Mouse (Mus musculus) MEL (cell line): ENCODE measurements at regions not wholly inside any gene's neighbourhood (a gene's known extent, or its start where the extent isn't known, plus 50 kb on each side); places are given as distances from the start of the nearest gene placed in this dataset.

Experiments used
- DNase-seq: peaks from one replicate; pipeline ENCODE4 v3.0.0; 2011; ENCODE audit warnings: low read depth, low spot score
- H3K27ac ChIP-seq: 2 replicates; pipeline ENCODE4 v1.5.1; 2012; ENCODE audit warnings: low read depth, mild to moderate bottlenecking, control low read depth, low read length, moderate library complexity; ENCODE audit not compliant: control insufficient read depth
- H3K27me3 ChIP-seq, 2 experiments: fragments of 150-350 bp in 1 of 2; sonication (generic) in 1 of 2; 2 replicates each; pipeline ENCODE4 v1.6.1; 2012; ENCODE audit warnings: low read length in 2 of 2, mild to moderate bottlenecking in 2 of 2, improper control_type of control experiment in 1 of 2, moderate library complexity in 1 of 2; ENCODE audit not compliant: insufficient read depth in 2 of 2, control insufficient read depth in 1 of 2
- H3K36me3 ChIP-seq, 2 experiments: 2 replicates each; pipeline ENCODE4 v1.6.1; 2012 to 2014; ENCODE audit warnings: low read length in 2 of 2, improper control_type of control experiment in 1 of 2, inconsistent platforms in 1 of 2, mild to moderate bottlenecking in 1 of 2; ENCODE audit not compliant: insufficient read depth in 2 of 2, control insufficient read depth in 1 of 2
- H3K4me1 ChIP-seq, 2 experiments: fragments of 150-350 bp in 1 of 2; sonication (generic) in 1 of 2; 2 replicates each; pipeline ENCODE4 v1.6.1; 2012; ENCODE audit warnings: low read length in 2 of 2, improper control_type of control experiment in 1 of 2, mild to moderate bottlenecking in 1 of 2; ENCODE audit not compliant: insufficient read depth in 2 of 2, control insufficient read depth in 1 of 2
- H3K4me3 ChIP-seq, 2 experiments: fragments of 150-350 bp in 1 of 2; sonication (generic) in 1 of 2; 2 replicates each; pipeline ENCODE4 v1.5.1; 2012; ENCODE audit warnings: low read depth in 2 of 2, low read length in 2 of 2, mild to moderate bottlenecking in 2 of 2, moderate library complexity in 2 of 2, control low read depth in 1 of 2, improper control_type of control experiment in 1 of 2; ENCODE audit not compliant: control insufficient read depth in 1 of 2, insufficient read depth in 1 of 2
- H3K79me2 ChIP-seq: 2 replicates; pipeline ENCODE4 v1.6.1; 2012; ENCODE audit warnings: mild to moderate bottlenecking, low read length, moderate library complexity; ENCODE audit not compliant: control insufficient read depth, poor library complexity, insufficient read depth
- H3K9ac ChIP-seq: 2 replicates; pipeline ENCODE4 v1.6.1; 2012; ENCODE audit warnings: low read depth, mild to moderate bottlenecking, control low read depth, low read length, moderate library complexity; ENCODE audit not compliant: control insufficient read depth, poor library complexity, severe bottlenecking
- H3K9me3 ChIP-seq: fragments of 150-350 bp; sonication (generic); replicated peaks from 2 replicates; pipeline ENCODE4 v1.6.1; 2012; ENCODE audit warnings: mild to moderate bottlenecking, low read length, improper control_type of control experiment, moderate library complexity; ENCODE audit not compliant: insufficient read depth
- BHLHE40 ChIP-seq: IDR thresholded peaks from 2 replicates; pipeline ENCODE4 v1.6.1; 2012; ENCODE audit warnings: low read depth, mild to moderate bottlenecking, inconsistent platforms, low read length, improper control_type of control experiment, borderline replicate concordance
- CHD2 ChIP-seq: IDR thresholded peaks from 2 replicates; pipeline ENCODE4 v1.6.1; 2011; ENCODE audit warnings: low read length, improper control_type of control experiment
- ELF1 ChIP-seq: IDR thresholded peaks from 2 replicates; pipeline ENCODE4 v1.6.1; 2014; ENCODE audit warnings: low read depth, mild to moderate bottlenecking, inconsistent platforms, low read length, improper control_type of control experiment, moderate library complexity
- GATA1 ChIP-seq: IDR thresholded peaks from 2 replicates; pipeline ENCODE4 v1.6.1; 2011; ENCODE audit warnings: low read depth, low read length, improper control_type of control experiment
- HCFC1 ChIP-seq: IDR thresholded peaks from 2 replicates; pipeline ENCODE4 v1.6.1; 2012; ENCODE audit warnings: low read depth, mild to moderate bottlenecking, inconsistent platforms, low read length, improper control_type of control experiment, moderate library complexity
- KAT2A ChIP-seq: conservative IDR thresholded peaks from 2 replicates; pipeline ENCODE4 v1.6.1; 2012; ENCODE audit warnings: low read depth, low read length, improper control_type of control experiment, inconsistent platforms
- MAX ChIP-seq: IDR thresholded peaks from 2 replicates; pipeline ENCODE4 v1.6.1; 2011; ENCODE audit warnings: low read length, improper control_type of control experiment
- MEF2A ChIP-seq: IDR thresholded peaks from 2 replicates; pipeline ENCODE4 v1.6.1; 2014; ENCODE audit warnings: low read depth, mild to moderate bottlenecking, inconsistent platforms, low read length, improper control_type of control experiment; ENCODE audit not compliant: poor library complexity, insufficient replicate concordance, severe bottlenecking; ENCODE audit errors: extremely low read depth
- MXI1 ChIP-seq: IDR thresholded peaks from 2 replicates; pipeline ENCODE4 v1.6.1; 2011; ENCODE audit warnings: mild to moderate bottlenecking, low read depth, low read length, improper control_type of control experiment
- MYC ChIP-seq: IDR thresholded peaks from 2 replicates; pipeline ENCODE4 v1.6.1; 2011; ENCODE audit warnings: low read depth, mild to moderate bottlenecking, low read length, improper control_type of control experiment, moderate library complexity
- NRF1 ChIP-seq: IDR thresholded peaks from 2 replicates; pipeline ENCODE4 v1.6.1; 2014; ENCODE audit warnings: low read depth, mild to moderate bottlenecking, inconsistent platforms, low read length, improper control_type of control experiment, moderate library complexity; ENCODE audit not compliant: poor library complexity, insufficient read depth, severe bottlenecking
- RAD21 ChIP-seq: IDR thresholded peaks from 2 replicates; pipeline ENCODE4 v1.6.1; 2011; ENCODE audit warnings: mild to moderate bottlenecking, low read depth, low read length, improper control_type of control experiment
- RCOR1 ChIP-seq: IDR thresholded peaks from 2 replicates; pipeline ENCODE4 v1.6.1; 2012; ENCODE audit warnings: low read depth, mild to moderate bottlenecking, inconsistent platforms, low read length, improper control_type of control experiment
- SIN3A ChIP-seq: IDR thresholded peaks from 2 replicates; pipeline ENCODE4 v1.6.1; 2012; ENCODE audit warnings: low read length, improper control_type of control experiment, inconsistent platforms
- SMC3 ChIP-seq: IDR thresholded peaks from 2 replicates; pipeline ENCODE4 v1.6.1; 2011; ENCODE audit warnings: low read depth, low read length, improper control_type of control experiment
- TBP ChIP-seq: IDR thresholded peaks from 2 replicates; pipeline ENCODE4 v1.8.0; 2011; ENCODE audit warnings: low read depth, low read length, improper control_type of control experiment
- USF2 ChIP-seq, 2 experiments: IDR thresholded peaks; 2 replicates each; pipeline ENCODE4 v1.6.1; 2011 to 2012; ENCODE audit warnings: improper control_type of control experiment in 2 of 2, low read length in 2 of 2, borderline replicate concordance in 1 of 2, inconsistent platforms in 1 of 2, low read depth in 1 of 2, mild to moderate bottlenecking in 1 of 2; ENCODE audit not compliant: insufficient read depth in 1 of 2
- ZC3H11A ChIP-seq: IDR thresholded peaks from 2 replicates; pipeline ENCODE4 v1.6.1; 2012; ENCODE audit warnings: low read depth, mild to moderate bottlenecking, inconsistent platforms, low read length, improper control_type of control experiment
- ZKSCAN1 ChIP-seq: IDR thresholded peaks from 2 replicates; pipeline ENCODE4 v1.6.1; 2012; ENCODE audit warnings: low read depth, mild to moderate bottlenecking, inconsistent platforms, low read length, improper control_type of control experiment, moderate library complexity
- ZMIZ1 ChIP-seq: IDR thresholded peaks from 2 replicates; pipeline ENCODE4 v1.6.1; 2012; ENCODE audit warnings: low read depth, mild to moderate bottlenecking, inconsistent platforms, low read length, improper control_type of control experiment, moderate library complexity

- H3K27me3 ChIP-seq: peaks cover 0 to 2% of the 10 kb centered on the region in 2 experiments; a peak in 1 of 4 replicates
- no peak for TF ChIP-seq ZKSCAN1
- TF ChIP-seq TBP: no peak
- TF ChIP-seq MXI1: no peak
- no peak for TF ChIP-seq MYC
- TF ChIP-seq ZC3H11A: no peak
- no peak for TF ChIP-seq MAX
- TF ChIP-seq ELF1: no peak
- no peak for TF ChIP-seq KAT2A
- TF ChIP-seq SIN3A: no peak
- no peaks in the 10 kb centered on the region for H3K9me3 ChIP-seq
- DNase-seq: no peak
- H3K36me3 ChIP-seq: no peaks in the 10 kb centered on the region
- no peaks in the 10 kb centered on the region for H3K79me2 ChIP-seq
- H3K4me1 ChIP-seq: no peaks in the 10 kb centered on the region; a peak in 1 of 4 replicates
- H3K27ac ChIP-seq: no peak overlapping the region
- no peak overlapping the region for H3K9ac ChIP-seq
- H3K4me3 ChIP-seq: no peak overlapping the region
These were observed 130.6 kb upstream of the Gls start for GRCm38 (mm10) chr1:52363625-52364024.

GRCm38 (mm10) chr1:52362976-52363375 is 129.9 kb upstream of the Gls start:
- Histone ChIP-seq H3K79me2 (no peaks in the 10 kb centered on the region), H3K9ac (no peak overlapping the region), H3K27me3 (peaks cover 0 to 2% of the 10 kb centered on the region in 2 experiments; a peak in 1 of 4 replicates), H3K4me1 (no peaks in the 10 kb centered on the region; a peak in 1 of 4 replicates), H3K36me3 (no peaks in the 10 kb centered on the region), H3K27ac (no peak overlapping the region), H3K4me3 (no peak overlapping the region), H3K9me3 (no peaks in the 10 kb centered on the region)
- DNase-seq: no peak
- TF ChIP-seq BHLHE40: no peak
- no peak for TF ChIP-seq KAT2A
- TF ChIP-seq USF2 (IDR thresholded peaks at IDR 0.05; ENCODE audit: borderline replicate concordance in 1 of 2, insufficient read depth in 1 of 2, low read depth in 1 of 2, low read length in 2 of 2): no peak
- TF ChIP-seq RAD21: no peak
- no peak for TF ChIP-seq MYC
- no peak for TF ChIP-seq NRF1
- TF ChIP-seq HCFC1: no peak
- no peak for TF ChIP-seq ELF1
- no peak for TF ChIP-seq ZMIZ1
- TF ChIP-seq GATA1: no peak
- TF ChIP-seq RCOR1: no peak
- no peak for TF ChIP-seq CHD2
- TF ChIP-seq SMC3: no peak
- TF ChIP-seq MEF2A: no peak
